Mouse (Mus musculus) hindbrain, embryonic 12.5 days (tissue): ENCODE measurements around the gene Nt5m. TPM values are rescaled to one million over a fixed set of nuclear protein-coding genes. Genes with fewer than 3 reads are reported as not detected.

ENCODE experiments used
- ATAC-seq: fragments of 200-750 bp; cut with Nextera tagmentation; 2 replicates; pipeline ENCODE4 v1.8.0; 2017; ENCODE audit warnings: moderate TSS enrichment; ENCODE audit not compliant: low FRiP score
- H3K27ac ChIP-seq: fragments of 300-500 bp; sonication (generic); 2 replicates; pipeline ENCODE4 v1.5.1; 2016; ENCODE audit warnings: mild to moderate bottlenecking
- H3K27me3 ChIP-seq: fragments of 300-500 bp; sonication (generic); 2 replicates; pipeline ENCODE4 v1.6.1; 2016; ENCODE audit warnings: mild to moderate bottlenecking
- H3K36me3 ChIP-seq: fragments of 300-500 bp; sonication (generic); 2 replicates; pipeline ENCODE4 v1.6.1; 2016; ENCODE audit warnings: mild to moderate bottlenecking
- H3K4me1 ChIP-seq: fragments of 300-500 bp; sonication (generic); 2 replicates; pipeline ENCODE4 v1.6.1; 2016
- H3K4me2 ChIP-seq: fragments of 300-500 bp; sonication (generic); replicated peaks from 2 replicates; pipeline ENCODE4 v1.6.1; 2016; ENCODE audit warnings: mild to moderate bottlenecking
- H3K4me3 ChIP-seq: fragments of 300-500 bp; sonication (generic); 2 replicates; pipeline ENCODE4 v1.5.1; 2016; ENCODE audit warnings: mild to moderate bottlenecking
- H3K9ac ChIP-seq: fragments of 300-500 bp; sonication (generic); 2 replicates; pipeline ENCODE4 v1.6.1; 2016; ENCODE audit warnings: mild to moderate bottlenecking, moderate library complexity
- H3K9me3 ChIP-seq: fragments of 300-500 bp; sonication (generic); replicated peaks from 2 replicates; pipeline ENCODE4 v1.6.1; 2016; ENCODE audit warnings: mild to moderate bottlenecking
- WGBS: fragments of 180-500 bp; shearing (Covaris S2); methylation state at CpG from one replicate; pipeline ENCODE4 v1.1.7; 2016; 5-methylcytosine and 5-hydroxymethylcytosine counted together
- polyA plus RNA-seq: library from polyadenylated mRNA; unstranded; fragments of >200 nt; fragmentation: Nextera tagmentation; extraction: Ambion mirVana; gene quantifications from 2 replicates; pipeline ENCODE4 v1.2.1, GENCODE M21; 2016

Nt5m gene
- polyA plus RNA-seq, 1 experiment from 2014 or later = 44.1 TPM

- H3K9ac ChIP-seq = no peak overlapping the region
- H3K4me1 ChIP-seq = no peaks in the 10 kb centered on the region
- no peaks in the 10 kb centered on the region for H3K9me3 ChIP-seq
- no peak overlapping the region for H3K27ac ChIP-seq
- ATAC-seq = no peak
- no peak overlapping the region for H3K4me2 ChIP-seq
- H3K27me3 ChIP-seq = no peaks in the 10 kb centered on the region
- no peaks in the 10 kb centered on the region for H3K36me3 ChIP-seq
- H3K4me3 ChIP-seq = no peak overlapping the region
- 73% methylated on average over 3 of the region's 3 CpGs for WGBS
Measured at GRCm38 (mm10) chr11:59919401-59919800, 80.2 kb downstream of the Nt5m start.

DNA sequence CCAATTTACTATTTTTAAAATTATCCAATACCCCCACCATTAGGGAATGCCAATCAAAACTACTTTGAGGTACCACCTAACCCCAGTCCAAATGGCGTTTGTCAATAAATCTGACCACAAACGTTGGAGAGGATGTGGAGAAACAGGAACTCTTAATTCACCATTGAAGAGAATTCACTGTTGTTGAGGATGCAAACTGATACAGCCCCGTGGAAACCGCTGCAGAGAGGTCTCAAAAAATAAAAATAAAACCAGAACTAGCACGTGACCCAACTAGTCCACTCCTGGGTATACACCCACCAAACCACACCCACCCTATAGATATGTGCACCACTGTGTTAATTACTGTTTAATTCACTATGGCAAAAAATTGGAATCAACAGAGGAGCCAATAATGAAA, 81.1 kb downstream of the Nt5m start:
- Histone ChIP-seq H3K36me3 (no peaks in the 10 kb centered on the region), H3K4me3 (no peak overlapping the region), H3K4me1 (no peaks in the 10 kb centered on the region), H3K27ac (no peak overlapping the region), H3K9ac (no peak overlapping the region), H3K27me3 (no peaks in the 10 kb centered on the region), H3K4me2 (no peak overlapping the region), H3K9me3 (no peaks in the 10 kb centered on the region)
- ATAC-seq = no peak
- 85% methylated on average over 5 of the region's 5 CpGs for WGBS

GRCm38 (mm10) chr11:59921265-59921664, 82.0 kb downstream of the Nt5m start:
- ATAC-seq = no peak
- Histone ChIP-seq H3K4me3 (no peak overlapping the region), H3K4me1 (no peaks in the 10 kb centered on the region), H3K36me3 (no peaks in the 10 kb centered on the region), H3K4me2 (no peak overlapping the region; the same call in 1 of the 2 replicates), H3K27ac (no peak overlapping the region), H3K9ac (no peak overlapping the region), H3K9me3 (no peaks in the 10 kb centered on the region), H3K27me3 (no peaks in the 10 kb centered on the region)
- WGBS = 24% methylated on average over 7 of the region's 7 CpGs

- Histone ChIP-seq H3K9ac (no peak overlapping the region), H3K27ac (no peak overlapping the region), H3K4me1 (no peaks in the 10 kb centered on the region), H3K36me3 (no peaks in the 10 kb centered on the region), H3K4me2 (no peak overlapping the region), H3K9me3 (no peaks in the 10 kb centered on the region), H3K4me3 (no peak overlapping the region), H3K27me3 (peaks cover 9% of the 10 kb centered on the region)
- WGBS = 33% methylated on average over 4 of the region's 4 CpGs
- no peak for ATAC-seq
Measured at GRCm38 (mm10) chr11:59930031-59930430, 90.8 kb downstream of the Nt5m start.

Other genes with a start within 250 kb of the Nt5m start
- not detected in 2 replicates for gene Olfr223, start 246.2 kb upstream of the Nt5m start, polyA plus RNA-seq
- gene Mprip, start 178.1 kb upstream of the Nt5m start, polyA plus RNA-seq = 104 and 113 TPM in 2 replicates
- gene Pld6, start 51.8 kb upstream of the Nt5m start, polyA plus RNA-seq = 1.2 and 1.5 TPM in 2 replicates
- 34.1 and 36.2 TPM in 2 replicates for gene Flcn, start 29.4 kb upstream of the Nt5m start, polyA plus RNA-seq
- gene Cops3, start 391 bp downstream of the Nt5m start, polyA plus RNA-seq = 205 and 207 TPM in 2 replicates
- 34.7 and 36.6 TPM in 2 replicates for gene Med9, start 108.8 kb downstream of the Nt5m start, polyA plus RNA-seq
- gene Rasd1, start 125.5 kb downstream of the Nt5m start, polyA plus RNA-seq = 1.5 and 1.7 TPM in 2 replicates
- gene Pemt, start 207.0 kb downstream of the Nt5m start, polyA plus RNA-seq = 5.7 and 7.1 TPM in 2 replicates